Mouse (Mus musculus) spleen, postnatal 36 days (tissue): ENCODE results near the gene Plxna2.

Experiments used
- DNase-seq, 2 experiments: peaks; one replicate each; pipeline ENCODE4 v3.0.0; 2022; ENCODE audit warnings: low spot score in 2 of 2, mixed read lengths in 1 of 2

Plxna2 gene

GRCm38 (mm10) chr1:194815547-194815946, 197.5 kb downstream of the Plxna2 start:
- peak; percentile 3 to 9 for DNase-seq

GRCm38 (mm10) chr1:194816913-194817312, 198.9 kb downstream of the Plxna2 start:
- peak; percentile 40 to 42 for DNase-seq

GRCm38 (mm10) chr1:194820953-194821352, 202.9 kb downstream of the Plxna2 start:
- no peak for DNase-seq

GRCm38 (mm10) chr1:194821721-194822120, 203.7 kb downstream of the Plxna2 start:
- no peak for DNase-seq

GRCm38 (mm10) chr1:194828316-194828715, 210.3 kb downstream of the Plxna2 start:
- DNase-seq: no peak

GRCm38 (mm10) chr1:194835238-194835637, 217.2 kb downstream of the Plxna2 start:
- no peak for DNase-seq

GRCm38 (mm10) chr1:194836182-194836581, 218.2 kb downstream of the Plxna2 start:
- DNase-seq: no peak

GRCm38 (mm10) chr1:194836671-194837070, 218.7 kb downstream of the Plxna2 start:
- no peak for DNase-seq

- DNase-seq: no peak
Measured at GRCm38 (mm10) chr1:194839230-194839910, 221.4 kb downstream of the Plxna2 start.

- no peak for DNase-seq
Measured at GRCm38 (mm10) chr1:194843020-194843419, 225.0 kb downstream of the Plxna2 start.

- DNase-seq: no peak
Measured at GRCm38 (mm10) chr1:194847014-194847413, 229.0 kb downstream of the Plxna2 start.

GRCm38 (mm10) chr1:194851242-194852064, 233.4 kb downstream of the Plxna2 start:
- DNase-seq: no peak

- no peak for DNase-seq
Measured at GRCm38 (mm10) chr1:194852065-194852358, 234.0 kb downstream of the Plxna2 start.
